Mouse (Mus musculus) erythroid progenitor cell, adult 5-6 weeks (primary cell): ENCODE measurements at regions not wholly inside any gene's neighbourhood (a gene's known extent, or its start where the extent isn't known, plus 50 kb on each side); places are given as distances from the start of the nearest gene placed in this dataset.

Experiments used
- ATAC-seq: replicated peaks from 2 replicates; pipeline ENCODE4 v1.8.0; 2016; ENCODE audit warnings: moderate number of reproducible peaks, mild to moderate bottlenecking, moderate TSS enrichment, inconsistent platforms; ENCODE audit not compliant: poor library complexity, low FRiP score, severe bottlenecking

- ATAC-seq = no peak
Measured at GRCm38 (mm10) chr7:114912109-114912508, 168.6 kb downstream of the Insc start.

DNA sequence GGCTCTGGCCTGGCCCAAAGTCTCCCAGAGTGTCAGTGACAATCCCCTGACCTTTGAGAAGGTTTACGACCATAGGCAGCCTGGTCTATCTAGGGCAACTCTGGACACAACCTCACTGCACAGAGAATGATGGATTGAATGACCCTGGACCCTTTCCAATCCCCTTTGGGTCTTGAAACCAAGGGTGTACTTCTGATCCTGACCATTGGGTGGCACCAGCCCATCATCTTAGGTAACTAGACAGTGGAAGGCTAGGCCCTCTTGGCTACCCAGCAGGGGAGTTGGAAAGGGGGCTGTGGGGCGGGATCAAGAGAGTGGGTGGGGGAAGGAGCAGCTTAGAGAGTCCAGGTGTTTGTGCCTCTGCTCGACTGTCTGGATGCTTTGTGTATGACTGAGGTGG, 178.7 kb downstream of the Insc start:
- no peak for ATAC-seq

DNA sequence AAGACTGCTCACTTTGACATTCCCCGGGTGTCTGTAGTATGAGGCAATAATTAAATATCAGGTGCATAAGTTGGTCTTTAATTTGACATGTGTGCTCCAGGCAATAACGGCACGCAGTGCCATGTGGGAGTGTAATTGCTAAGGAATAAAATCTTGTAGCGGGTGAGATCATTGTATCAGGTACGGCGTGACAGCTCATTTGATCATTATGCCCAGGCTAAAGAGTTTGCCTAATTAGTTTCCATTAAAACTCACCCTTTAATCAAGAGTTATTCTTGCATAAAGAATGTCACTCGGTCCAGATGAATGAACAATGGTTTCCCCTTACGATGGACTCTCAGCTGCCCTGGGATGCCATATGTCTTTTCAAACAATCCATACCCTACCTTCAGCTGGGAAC, 190.4 kb downstream of the Insc start:
- no peak for ATAC-seq

DNA sequence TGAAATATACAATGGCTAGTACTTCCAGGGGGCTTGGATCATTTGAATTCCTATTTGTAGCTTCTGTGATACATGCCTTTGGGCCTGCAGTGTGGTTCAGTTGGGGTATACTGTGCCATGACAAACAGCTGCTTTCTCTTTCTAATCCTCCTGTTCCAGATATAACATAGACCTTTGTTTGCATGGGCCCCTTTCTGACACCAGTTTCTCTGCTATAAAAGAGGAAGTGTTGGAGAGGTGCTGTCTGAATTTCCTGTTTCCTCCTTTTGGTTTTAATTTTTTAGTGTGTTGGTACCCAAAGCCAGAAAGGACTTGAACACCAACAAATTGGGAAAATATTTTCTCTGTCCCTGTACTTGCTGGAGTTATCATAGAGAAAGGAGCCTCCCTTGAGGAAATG, 207.3 kb downstream of the Insc start:
- ATAC-seq = no peak

GRCm38 (mm10) chr7:114963206-114963605, 219.7 kb downstream of the Insc start:
- no peak for ATAC-seq

- ATAC-seq = no peak
Measured at GRCm38 (mm10) chr7:114965923-114966322, 222.4 kb downstream of the Insc start.

DNA sequence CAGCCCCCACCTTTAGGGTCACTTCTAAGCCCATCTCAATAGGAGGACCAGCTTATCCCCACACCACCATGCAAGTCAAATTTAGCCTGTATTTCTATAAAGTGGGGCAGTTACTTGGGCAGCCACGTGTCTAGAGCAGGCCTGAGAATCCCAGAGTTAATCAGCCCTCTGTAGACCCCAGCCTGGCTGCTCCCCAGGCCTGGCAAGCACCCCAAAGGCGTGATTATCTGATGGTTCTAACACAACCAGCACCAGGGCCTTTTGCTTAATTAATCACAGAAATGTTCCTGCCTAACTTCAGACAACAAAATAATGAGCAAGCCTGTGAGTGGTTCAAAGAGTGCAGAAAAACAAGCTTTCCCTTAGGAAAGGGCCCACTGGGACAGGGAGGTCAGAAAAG, 243.0 kb downstream of the Insc start:
- no peak for ATAC-seq

GRCm38 (mm10) chr7:114991255-114991654, 247.8 kb downstream of the Insc start:
- ATAC-seq = no peak

- no peak for ATAC-seq
Measured at GRCm38 (mm10) chr7:114992440-114992839, 248.9 kb downstream of the Insc start.

DNA sequence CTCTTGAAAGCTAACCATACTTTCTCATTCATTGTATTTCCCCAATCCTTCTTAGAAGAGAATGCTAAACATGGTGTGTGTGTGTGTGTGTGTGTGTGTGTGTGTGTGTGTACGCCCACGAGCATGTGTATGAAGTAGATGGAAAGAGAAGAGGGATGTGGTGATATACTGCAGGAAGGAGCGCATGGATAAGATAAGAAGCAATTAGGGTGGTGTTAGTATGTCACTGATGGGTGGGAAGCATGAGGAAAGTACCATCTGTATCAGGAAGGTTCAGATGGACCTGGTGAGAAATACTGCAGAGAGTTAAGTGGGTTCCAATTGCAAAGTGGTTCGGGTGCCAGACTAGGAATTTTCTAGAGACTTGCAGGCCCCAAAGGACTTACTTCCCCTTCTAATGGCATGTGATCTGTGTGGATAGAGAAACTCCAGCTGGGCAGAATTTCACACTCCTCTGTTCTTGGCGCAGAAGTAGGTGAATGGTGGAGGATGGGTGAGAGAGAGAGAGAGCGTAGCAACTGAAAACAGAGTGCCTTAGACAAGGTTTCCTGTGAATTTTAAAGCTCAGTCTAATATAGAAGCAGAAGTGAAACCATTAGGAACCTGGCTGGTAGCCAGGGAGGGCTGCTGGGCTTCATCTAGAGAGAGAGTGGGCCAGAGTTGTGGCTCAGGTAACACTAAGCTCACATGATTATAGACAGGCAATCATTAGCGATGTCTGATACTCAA, 257.5 kb downstream of the Insc start:
- no peak for ATAC-seq

DNA sequence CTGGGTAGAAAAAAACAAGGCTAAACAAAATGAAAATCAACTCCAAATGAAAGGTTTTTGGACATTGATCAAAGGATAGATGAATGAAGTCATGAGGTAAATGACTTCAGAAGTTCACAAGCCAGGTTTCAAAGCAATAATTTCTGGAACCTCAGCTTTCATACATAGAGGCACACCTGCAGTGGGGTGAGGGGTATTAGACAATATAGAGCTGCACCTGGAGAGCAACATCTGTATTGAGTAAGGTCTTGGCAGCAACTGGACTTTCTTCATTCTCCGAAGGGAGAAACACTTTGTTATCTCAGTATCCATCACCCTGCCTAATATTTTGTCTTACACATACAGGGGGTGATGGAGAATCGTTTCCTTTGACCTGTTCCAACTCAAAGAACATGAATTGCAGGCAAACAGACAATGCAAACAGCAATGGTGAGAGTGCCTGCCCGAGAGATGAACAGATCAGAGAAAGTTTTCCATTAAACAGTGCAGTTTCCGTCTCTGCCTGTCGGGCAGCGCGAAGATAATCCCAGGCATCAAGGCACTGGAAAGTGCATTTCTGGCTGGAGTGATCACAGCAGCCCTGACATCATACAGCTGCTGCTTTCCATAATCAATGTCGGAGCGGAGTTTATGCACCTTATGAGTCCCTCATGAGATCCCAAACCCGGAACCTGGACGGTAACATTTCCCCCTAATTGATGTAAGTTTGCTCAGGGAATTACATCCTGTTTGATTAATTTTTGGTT, 270.9 kb downstream of the Insc start:
- ATAC-seq = no peak

DNA sequence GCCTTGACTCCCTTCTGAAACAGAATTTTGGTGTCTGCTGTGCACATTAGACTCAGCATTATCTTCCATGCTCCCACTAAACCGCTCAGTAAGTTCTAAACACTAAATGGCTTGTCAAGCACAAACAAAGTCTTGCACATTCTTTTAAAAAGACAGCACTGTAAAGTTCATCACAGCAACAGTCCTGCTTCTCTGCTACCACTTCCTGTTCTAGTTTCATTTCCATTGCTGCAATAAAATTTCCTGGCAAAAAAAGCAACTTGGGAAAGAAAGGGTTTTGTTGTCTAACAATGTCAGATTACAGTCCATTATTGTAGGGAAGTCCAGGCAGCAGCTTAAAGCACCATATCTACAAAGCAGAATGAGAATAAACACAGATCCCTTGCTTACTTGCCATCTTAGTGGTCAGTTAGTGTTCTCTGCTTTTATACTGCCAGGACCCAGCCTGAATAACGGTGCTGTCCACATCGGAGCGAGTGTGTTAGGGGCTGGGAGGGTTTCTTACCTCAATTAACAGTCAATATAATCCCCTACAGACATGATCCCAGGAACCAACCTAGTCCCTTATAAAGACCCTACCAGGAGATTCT, 276.0 kb downstream of the Insc start:
- no peak for ATAC-seq

DNA sequence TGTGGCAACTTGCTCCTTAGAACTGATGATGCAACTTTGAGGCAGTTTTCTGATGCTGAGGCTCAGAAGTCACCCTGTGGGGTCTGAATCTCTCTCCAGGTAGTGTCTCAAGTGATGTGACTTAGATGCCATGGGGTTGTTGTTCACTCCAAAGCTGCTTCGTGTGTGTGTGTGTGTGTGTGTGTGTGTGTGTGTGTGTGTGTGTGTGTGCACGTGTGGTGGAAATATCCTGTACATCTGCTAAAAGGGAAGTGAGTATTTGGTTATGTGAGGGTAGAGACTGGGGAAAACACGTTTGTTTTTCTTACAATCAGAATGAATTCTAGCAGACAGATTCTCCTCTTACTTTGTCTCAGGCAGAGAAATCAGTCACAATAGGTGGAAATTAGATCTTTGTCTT, 276.5 kb downstream of the Insc start:
- ATAC-seq = no peak

DNA sequence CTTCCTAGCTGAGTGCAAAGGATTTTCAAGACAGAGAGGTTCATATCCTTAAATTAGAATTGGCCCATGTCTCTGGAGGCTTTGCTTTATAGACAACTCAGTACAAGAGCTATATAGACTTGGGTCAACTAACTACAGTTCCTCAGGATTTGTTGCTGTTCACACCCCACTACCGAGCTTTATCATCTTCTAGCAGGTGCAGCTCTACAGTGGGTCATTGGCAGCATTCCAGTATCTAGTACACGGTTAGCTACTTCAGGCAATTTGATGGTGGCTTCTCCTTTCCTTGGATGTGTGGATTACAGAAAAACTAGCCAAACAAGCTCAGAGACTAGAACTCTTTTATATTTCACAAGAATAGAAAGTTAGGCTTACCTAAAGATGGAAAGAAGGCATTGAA, 282.3 kb downstream of the Insc start:
- no peak for ATAC-seq

DNA sequence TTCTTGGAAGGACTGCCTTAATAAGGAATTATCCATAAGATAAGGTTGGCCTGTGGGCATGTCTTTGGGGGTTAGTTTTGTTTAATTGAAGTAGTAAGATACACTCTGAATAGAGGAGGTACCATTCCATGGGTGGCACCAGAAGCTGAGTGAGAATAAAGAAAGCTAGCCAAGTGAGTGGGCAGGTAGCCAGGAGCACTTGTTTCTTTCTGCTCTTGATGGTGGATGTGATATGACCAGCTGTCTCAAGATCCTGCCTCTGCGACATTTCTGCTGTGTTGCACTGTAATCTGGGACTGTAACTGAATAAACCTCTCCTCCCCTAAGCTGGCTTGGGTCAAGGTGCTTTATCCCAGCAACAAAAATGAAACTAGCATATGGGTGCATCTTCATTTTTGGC, 284.2 kb downstream of the Insc start:
- ATAC-seq = no peak

DNA sequence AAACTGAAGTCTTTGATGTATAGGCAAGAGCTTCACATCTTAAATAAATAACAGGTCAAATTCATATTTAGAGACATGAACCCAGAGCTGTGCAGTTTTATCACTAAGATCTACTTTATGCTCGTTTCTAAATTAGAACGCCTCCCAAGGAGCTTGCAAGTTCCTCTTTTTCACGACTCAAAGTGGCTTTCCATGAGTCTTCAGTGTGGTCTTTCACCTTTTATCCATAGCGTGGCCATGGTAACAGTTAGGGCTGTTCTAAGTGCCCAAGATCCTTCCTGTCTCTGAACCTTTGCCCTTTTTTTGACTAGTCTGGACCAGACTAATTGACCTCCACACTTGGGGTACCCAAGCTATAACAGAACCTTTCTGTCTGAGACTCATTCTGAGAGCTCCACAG, 290.5 kb downstream of the Insc start:
- no peak for ATAC-seq

DNA sequence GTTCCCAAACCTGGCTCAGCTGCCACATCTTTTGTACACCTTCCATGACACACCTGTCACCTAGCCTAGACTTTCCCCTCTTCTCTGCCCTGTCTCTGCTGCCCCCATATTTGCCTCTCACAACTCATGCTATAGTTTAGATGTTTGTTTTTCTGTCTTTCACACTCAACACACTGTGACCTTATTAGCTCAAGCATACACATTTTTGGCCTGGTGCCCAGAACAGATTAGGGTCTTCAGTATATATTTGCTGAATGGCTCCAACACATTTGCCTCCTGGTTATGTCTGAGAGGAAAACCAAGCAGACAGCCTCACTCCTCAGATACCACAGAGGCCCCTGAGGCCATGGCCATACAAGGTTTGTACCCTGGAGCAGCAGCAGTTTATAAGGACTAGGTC, 312.0 kb downstream of the Insc start:
- no peak for ATAC-seq

- no peak for ATAC-seq
Measured at GRCm38 (mm10) chr7:115056992-115057645, 313.6 kb downstream of the Insc start.

GRCm38 (mm10) chr7:115057736-115058135, 314.2 kb downstream of the Insc start:
- no peak for ATAC-seq

DNA sequence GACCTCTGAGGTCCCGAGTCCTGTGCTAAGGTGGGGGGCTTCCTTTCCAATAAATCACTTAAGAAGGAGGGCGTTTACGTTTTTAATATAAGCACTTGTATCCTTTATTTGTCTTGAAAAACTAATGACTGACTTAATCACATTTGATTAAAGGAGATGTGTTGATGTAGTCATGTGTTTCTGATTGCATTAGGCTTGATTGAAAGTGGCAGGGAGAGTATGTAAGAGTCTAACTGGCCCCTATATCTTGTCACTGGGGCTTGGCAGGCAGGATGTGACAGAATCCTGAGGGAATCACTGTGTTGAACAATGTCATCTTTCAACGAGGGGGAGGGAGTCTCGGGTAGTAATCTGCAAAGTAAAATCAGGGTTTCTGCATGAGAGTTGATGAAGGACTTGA, 316.7 kb downstream of the Insc start:
- no peak for ATAC-seq

DNA sequence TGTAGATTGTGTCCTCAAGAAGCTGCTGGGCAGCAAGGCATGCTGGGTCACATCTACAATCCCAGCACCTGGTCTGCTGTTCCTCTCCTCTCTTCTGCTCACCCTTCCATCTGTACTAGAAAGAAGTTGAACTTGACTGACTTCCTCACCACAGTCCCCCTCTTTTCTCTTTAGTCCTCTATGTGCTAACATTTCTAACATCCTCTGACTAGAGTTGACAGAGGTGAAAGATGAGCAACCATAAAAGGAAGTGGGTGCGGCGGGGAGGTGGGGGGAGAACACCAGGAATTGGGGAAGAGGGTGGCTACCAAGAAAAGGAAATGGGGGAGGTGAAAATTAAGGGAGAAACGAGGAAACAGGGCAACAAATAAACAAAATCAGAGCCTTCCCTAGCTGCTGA, 319.3 kb downstream of the Insc start:
- no peak for ATAC-seq
